Mouse (Mus musculus) limb, embryonic 12.5 days (tissue): ENCODE results near the gene Pdcd4. TPM values are rescaled to one million over a fixed set of nuclear protein-coding genes. Genes with fewer than 3 reads are reported as not detected.
"Not testable (repeated sequence)": the region's sequence is repeated elsewhere in the genome, so short reads cannot be mapped to it uniquely, and the experiment has no call there.

Experiments used
- ATAC-seq: fragments of 200-750 bp; cut with Nextera tagmentation; 2 replicates; pipeline ENCODE4 v1.8.0; 2017; ENCODE audit warnings: low read depth, moderate TSS enrichment; ENCODE audit not compliant: insufficient number of reproducible peaks, insufficient read depth, low FRiP score, low TSS enrichment
- H3K27ac ChIP-seq: fragments of 300-500 bp; sonication (generic); 2 replicates; pipeline ENCODE4 v1.5.1; 2016; ENCODE audit warnings: mild to moderate bottlenecking, moderate library complexity
- H3K27me3 ChIP-seq: fragments of 300-500 bp; sonication (generic); 2 replicates; pipeline ENCODE4 v1.6.1; 2016; ENCODE audit warnings: mild to moderate bottlenecking, moderate library complexity
- H3K36me3 ChIP-seq: fragments of 300-500 bp; sonication (generic); 2 replicates; pipeline ENCODE4 v1.6.1; 2016; ENCODE audit warnings: mild to moderate bottlenecking, moderate library complexity
- H3K4me1 ChIP-seq: fragments of 300-500 bp; sonication (generic); replicated peaks from 2 replicates; pipeline ENCODE4 v1.6.1; 2016
- H3K4me2 ChIP-seq: fragments of 300-500 bp; sonication (generic); 2 replicates; pipeline ENCODE4 v1.6.1; 2016; ENCODE audit warnings: mild to moderate bottlenecking, moderate library complexity
- H3K4me3 ChIP-seq: fragments of 300-500 bp; sonication (generic); replicated peaks from 2 replicates; pipeline ENCODE4 v1.5.1; 2016; ENCODE audit warnings: mild to moderate bottlenecking
- H3K9ac ChIP-seq: fragments of 300-500 bp; sonication (generic); replicated peaks from 2 replicates; pipeline ENCODE4 v1.6.1; 2016; ENCODE audit warnings: mild to moderate bottlenecking, moderate library complexity
- H3K9me3 ChIP-seq: fragments of 300-500 bp; sonication (generic); 2 replicates; pipeline ENCODE4 v1.6.1; 2016; ENCODE audit warnings: mild to moderate bottlenecking, moderate library complexity
- WGBS: fragments of 180-500 bp; shearing (Covaris S2); methylation state at CpG from one replicate; pipeline ENCODE4 v1.1.7; 2016; 5-methylcytosine and 5-hydroxymethylcytosine counted together
- polyA plus RNA-seq: library from polyadenylated mRNA; unstranded; fragments of >200 nt; fragmentation: Nextera tagmentation; extraction: Ambion mirVana; gene quantifications from 2 replicates; pipeline ENCODE4 v1.2.1, GENCODE M21; 2016

Pdcd4 gene
- polyA plus RNA-seq, 1 experiment from 2014 or later, result 107 TPM

DNA sequence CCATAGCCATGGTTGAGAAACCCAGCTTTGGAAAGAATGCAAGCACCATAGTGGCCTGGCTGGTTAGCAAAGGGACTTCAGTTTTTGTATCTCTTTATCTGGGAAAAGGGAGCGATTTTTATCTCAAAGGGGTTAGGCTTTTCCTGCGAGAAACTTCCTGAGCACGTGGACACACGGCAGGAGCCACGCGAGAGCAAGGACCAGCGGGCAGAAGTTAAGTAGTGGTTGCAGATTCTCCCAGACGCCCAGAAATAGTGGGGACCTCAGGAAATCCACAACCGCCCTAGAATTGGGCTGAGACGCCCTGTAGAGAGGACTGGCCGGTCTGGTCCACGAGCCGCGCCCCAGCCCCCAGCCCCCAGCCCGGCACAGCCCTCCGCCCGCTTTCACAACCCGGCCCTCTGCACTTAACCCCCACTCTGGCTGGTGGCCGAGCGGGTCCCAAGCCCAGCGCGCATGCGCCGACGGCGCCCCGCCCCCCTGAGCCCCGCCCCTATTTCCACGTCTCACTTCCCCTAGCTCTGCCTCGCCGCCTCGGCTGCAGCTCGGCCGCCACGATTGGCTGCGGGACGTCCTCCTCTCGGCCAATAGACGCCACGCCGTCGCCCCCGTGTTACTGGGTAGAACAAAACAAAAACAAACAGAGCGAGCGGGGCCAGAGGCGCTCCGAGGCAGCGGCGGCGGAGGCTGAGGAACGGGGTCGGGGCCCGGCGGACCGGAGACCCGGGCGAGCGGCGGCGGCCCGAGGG is 10.9 kb downstream of the Pdcd4 start:
- peaks cover 33% of the 10 kb centered on the region for H3K4me1 ChIP-seq
- WGBS, result under 1% methylated on average over 61 of the region's 61 CpGs
- peak overlapping the region; percentile 97 for H3K9ac ChIP-seq
- H3K27ac ChIP-seq, result peak overlapping the region; percentile 90
- ATAC-seq, result peak; percentile 98
- peak overlapping the region; percentile 98 for H3K4me3 ChIP-seq
- H3K9me3 ChIP-seq, result no peaks in the 10 kb centered on the region
- peak overlapping the region; percentile 68 for H3K4me2 ChIP-seq
- H3K27me3 ChIP-seq, result no peaks in the 10 kb centered on the region
- H3K36me3 ChIP-seq, result no peaks in the 10 kb centered on the region

DNA sequence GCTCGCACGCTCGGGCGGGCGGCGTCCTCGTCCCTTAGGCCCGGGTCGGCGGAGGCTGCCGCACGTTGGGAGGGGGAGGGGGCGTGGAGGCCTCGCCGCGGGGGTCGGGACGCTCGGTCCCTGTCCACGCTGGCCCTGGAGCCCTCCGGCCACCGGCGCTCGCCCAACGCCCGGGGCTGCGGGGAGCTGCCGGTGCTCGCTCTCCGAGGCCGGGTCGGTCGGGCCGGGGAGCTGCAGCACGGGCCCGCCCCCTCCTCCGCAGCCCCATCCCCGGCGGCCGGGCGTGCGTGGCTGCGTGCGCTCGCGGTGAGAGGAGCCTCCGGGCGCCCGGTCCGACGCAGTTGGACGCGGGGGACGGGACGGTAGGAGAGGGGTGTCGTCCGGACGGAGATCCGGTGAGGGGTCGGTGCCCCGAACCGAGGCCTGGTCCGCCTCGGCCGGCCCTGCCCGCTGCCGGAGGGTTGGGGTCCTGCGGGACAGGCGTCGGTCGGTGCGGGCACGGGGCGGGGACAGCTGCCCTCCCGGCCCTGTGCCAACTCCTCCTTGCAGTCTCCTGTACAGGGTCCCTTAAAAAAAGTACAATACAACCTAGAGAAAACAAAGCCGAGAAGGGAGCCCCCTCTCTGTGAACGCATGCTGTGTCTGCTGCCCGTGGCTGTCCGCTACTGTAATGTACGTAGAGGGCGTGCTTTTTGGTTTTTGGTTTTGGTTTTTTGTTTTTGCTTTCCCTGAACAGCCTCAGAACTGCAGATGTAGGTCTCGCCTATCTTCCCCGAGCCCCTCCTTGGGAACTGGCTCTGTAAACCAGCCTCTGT is 11.7 kb downstream of the Pdcd4 start:
- H3K9me3 ChIP-seq, result no peaks in the 10 kb centered on the region
- WGBS, result under 1% methylated on average over 78 of the region's 83 CpGs
- peak overlapping the region; percentile 62 for H3K4me2 ChIP-seq
- H3K4me1 ChIP-seq, result peaks cover 33% of the 10 kb centered on the region
- H3K9ac ChIP-seq, result peak overlapping the region; percentile 97
- H3K27me3 ChIP-seq, result no peaks in the 10 kb centered on the region
- peak overlapping the region; percentile 98 for H3K4me3 ChIP-seq
- 0 out of 2 replicates have a peak, but pooled peaks cover 4% of the 10 kb centered on the region for H3K36me3 ChIP-seq
- peak; percentile 72 for ATAC-seq
- H3K27ac ChIP-seq, result peak overlapping the region; percentile 90

DNA sequence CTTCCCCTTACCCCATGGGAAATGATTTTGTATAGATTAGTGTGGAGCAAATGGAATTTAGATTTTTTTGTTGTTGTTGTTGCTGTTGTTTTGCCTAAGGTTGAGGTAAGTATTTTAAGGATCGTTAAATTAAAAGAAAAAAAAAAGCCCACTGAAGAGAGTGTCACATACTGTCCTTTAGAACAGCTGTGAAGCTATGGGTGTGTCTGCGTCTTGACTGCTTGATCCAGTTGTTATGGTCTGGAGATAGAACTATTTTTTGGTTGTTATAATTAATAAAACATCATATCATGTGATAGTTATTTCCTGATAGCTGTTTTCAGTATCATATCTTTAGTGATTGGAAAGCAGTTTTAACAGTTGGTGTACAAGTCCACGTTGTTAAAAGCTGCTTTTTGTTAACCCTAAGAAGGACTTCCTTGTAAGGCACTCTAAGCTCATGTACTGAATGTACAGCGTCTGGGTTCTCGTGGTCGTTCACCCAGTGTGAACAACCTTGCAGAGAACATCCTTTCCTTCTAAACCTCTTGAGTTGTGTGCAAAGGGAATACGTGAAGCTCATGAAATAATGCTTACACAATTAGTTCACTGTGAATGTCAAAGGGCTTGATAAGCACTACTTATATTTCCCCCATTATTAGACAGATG is 12.9 kb downstream of the Pdcd4 start:
- H3K4me1 ChIP-seq, result peaks cover 33% of the 10 kb centered on the region
- H3K27me3 ChIP-seq, result no peaks in the 10 kb centered on the region
- peak overlapping the region; percentile 98 for H3K4me3 ChIP-seq
- no peak overlapping the region for H3K9ac ChIP-seq
- H3K36me3 ChIP-seq, result peaks cover 14% of the 10 kb centered on the region
- 79% methylated on average over 7 of the region's 7 CpGs for WGBS
- no peak for ATAC-seq
- peak overlapping the region; percentile 62 for H3K4me2 ChIP-seq
- H3K9me3 ChIP-seq, result no peaks in the 10 kb centered on the region
- H3K27ac ChIP-seq, result no peak overlapping the region

DNA sequence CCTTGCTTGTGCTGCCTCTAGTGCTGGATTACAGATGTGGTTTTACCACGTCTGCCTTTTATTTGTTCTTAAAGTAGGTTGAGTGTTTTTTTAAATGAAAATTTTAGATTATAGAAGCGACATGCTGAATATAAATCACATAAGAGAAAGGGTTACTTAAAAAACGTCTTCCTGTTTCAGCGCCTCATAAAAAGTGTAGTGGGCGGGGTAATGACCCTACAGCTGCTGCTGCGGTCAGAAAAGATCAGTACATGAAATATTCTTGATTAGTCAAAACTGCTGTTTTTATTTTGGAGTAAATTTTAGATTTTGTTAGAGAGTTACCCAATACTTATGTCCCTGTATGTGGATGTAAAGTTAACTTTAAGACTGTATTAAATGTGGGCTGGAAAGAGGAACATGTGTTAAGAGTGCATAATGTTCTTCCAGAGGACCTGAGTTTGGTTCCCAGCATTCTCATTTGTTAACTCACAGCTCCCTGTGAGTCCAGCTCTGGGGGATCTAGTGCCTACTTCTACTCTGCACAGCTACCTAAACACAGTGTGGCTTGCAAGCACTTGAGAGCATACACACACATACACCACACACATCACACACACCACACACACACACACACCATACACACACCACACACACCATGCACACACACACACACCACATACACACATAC is 14.1 kb downstream of the Pdcd4 start:
- H3K9ac ChIP-seq, result no peak overlapping the region
- peaks cover 22% of the 10 kb centered on the region for H3K36me3 ChIP-seq
- H3K4me1 ChIP-seq, result peaks cover 30% of the 10 kb centered on the region
- no peaks in the 10 kb centered on the region for H3K9me3 ChIP-seq
- 32% methylated on average over 6 of the region's 6 CpGs for WGBS
- peak overlapping the region; percentile 35; the same call in 1 of the 2 replicates for H3K27ac ChIP-seq
- peak overlapping the region; percentile 62 for H3K4me2 ChIP-seq
- no peaks in the 10 kb centered on the region for H3K27me3 ChIP-seq
- no peak for ATAC-seq
- no peak overlapping the region for H3K4me3 ChIP-seq

DNA sequence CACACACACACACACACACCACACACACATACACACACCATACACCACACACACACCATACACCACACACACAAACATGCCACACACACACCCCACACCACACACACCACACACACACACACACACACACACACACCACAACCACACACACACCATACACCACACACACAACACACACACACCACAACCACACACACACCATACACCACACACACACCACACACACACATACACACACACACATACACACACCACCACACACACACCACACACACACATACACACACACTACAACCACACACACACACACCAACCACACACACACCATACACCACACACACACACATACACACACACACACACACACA is 14.7 kb downstream of the Pdcd4 start:
- H3K27me3 ChIP-seq, ATAC-seq, H3K4me3 ChIP-seq, H3K9me3 ChIP-seq, H3K9ac ChIP-seq, H3K4me2 ChIP-seq: not testable (repeated sequence)
- Histone ChIP-seq H3K36me3 (peaks cover 25% of the 10 kb centered on the region), H3K4me1 (peaks cover 30% of the 10 kb centered on the region), H3K27ac (peak overlapping the region; percentile 35; the same call in 1 of the 2 replicates)

DNA sequence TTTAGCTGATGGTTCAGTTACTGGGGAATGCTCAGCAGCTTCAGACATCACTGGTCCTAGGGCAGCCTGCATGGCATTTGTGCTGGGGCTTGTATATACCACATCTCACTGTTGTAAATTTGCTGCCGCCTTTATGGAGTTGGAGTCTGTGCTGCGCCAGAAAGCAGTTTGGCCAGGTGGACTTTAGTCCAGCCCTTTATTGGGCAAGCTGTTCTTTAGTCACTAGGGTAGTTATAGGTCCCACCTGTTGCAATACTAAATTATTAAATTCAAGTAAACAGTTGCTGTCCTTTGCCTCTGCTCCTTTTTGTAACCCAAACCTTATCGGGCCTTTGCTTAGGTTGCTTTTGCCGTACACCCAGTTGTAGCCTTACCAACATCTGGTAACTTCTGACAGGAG is 22.9 kb downstream of the Pdcd4 start:
- Histone ChIP-seq H3K27me3 (no peaks in the 10 kb centered on the region), H3K4me1 (no peaks in the 10 kb centered on the region), H3K9me3 (no peaks in the 10 kb centered on the region), H3K36me3 (peaks cover 86% of the 10 kb centered on the region), H3K4me2 (no peak overlapping the region), H3K9ac (no peak overlapping the region), H3K27ac (no peak overlapping the region), H3K4me3 (no peak overlapping the region)
- no peak for ATAC-seq
- 87% methylated on average over 4 of the region's 4 CpGs for WGBS

DNA sequence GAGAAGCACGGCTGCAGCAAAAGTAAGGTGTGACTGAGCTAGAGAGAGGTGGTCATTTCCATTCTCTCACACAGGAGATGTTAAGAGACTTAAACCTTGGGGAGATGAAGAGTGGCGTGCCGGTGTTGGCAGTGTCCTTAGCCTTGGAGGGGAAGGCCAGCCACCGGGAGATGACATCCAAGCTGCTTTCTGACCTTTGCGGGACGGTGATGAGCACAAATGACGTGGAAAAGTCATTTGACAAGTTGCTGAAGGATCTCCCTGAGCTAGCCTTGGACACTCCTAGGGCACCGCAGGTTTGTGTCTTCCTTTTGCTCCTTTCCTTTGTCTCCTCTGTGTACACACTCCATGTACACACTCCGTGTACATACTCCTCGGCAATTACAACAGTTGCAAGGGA is 27.5 kb downstream of the Pdcd4 start:
- WGBS, result 91% methylated on average over 10 of the region's 10 CpGs
- H3K9me3 ChIP-seq, result no peaks in the 10 kb centered on the region
- H3K4me1 ChIP-seq, result no peaks in the 10 kb centered on the region
- no peak overlapping the region for H3K4me3 ChIP-seq
- no peak overlapping the region for H3K9ac ChIP-seq
- no peak overlapping the region for H3K4me2 ChIP-seq
- H3K27me3 ChIP-seq, result no peaks in the 10 kb centered on the region
- H3K36me3 ChIP-seq, result peaks cover 84% of the 10 kb centered on the region
- no peak overlapping the region for H3K27ac ChIP-seq
- ATAC-seq, result no peak

DNA sequence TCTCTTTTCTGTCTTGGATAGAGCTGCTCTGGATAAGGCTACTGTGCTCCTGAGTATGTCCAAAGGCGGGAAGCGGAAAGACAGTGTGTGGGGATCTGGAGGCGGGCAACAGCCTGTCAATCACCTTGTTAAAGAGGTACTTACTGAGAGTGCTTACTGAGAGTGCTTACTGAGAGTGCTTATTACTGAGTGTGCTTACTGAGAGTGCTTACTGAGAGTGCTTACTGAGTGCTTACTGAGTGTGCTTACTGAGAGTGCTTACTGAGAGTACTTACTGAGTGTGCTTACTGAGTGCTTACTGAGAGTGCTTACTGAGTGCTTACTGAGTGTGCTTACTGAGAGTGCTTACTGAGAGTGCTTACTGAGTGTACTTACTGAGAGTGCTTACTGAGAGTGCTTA is 30.0 kb downstream of the Pdcd4 start:
- not testable (repeated sequence) for H3K27ac ChIP-seq, H3K9ac ChIP-seq, H3K4me2 ChIP-seq, H3K27me3 ChIP-seq, ATAC-seq, H3K4me3 ChIP-seq, H3K4me1 ChIP-seq, H3K9me3 ChIP-seq
- H3K36me3 ChIP-seq, result peaks cover 79% of the 10 kb centered on the region
- WGBS, result 92% methylated on average over 3 of the region's 3 CpGs

DNA sequence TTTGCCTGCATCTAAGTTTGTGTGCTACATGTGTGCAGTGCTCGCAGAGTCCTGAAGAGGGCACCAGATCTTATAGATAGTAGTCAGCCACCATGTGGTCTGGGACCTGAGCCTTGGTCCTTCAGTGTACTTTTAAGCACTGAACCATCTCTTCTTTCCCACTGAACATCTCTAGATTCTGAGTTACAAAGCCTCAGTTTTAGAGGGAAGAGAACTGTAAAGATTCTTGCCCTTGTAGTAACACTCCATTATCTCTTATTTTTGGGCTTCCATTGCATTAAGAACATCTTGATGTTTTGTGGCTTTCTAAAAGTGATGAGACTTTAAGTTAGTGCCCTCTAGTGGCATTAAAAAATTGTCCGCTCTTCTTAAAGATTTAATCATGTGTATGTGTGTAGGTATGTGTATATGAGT is 33.3 kb downstream of the Pdcd4 start:
- Histone ChIP-seq H3K9me3 (no peaks in the 10 kb centered on the region), H3K4me1 (no peaks in the 10 kb centered on the region), H3K9ac (no peak overlapping the region), H3K27ac (no peak overlapping the region), H3K36me3 (peaks cover 73% of the 10 kb centered on the region), H3K4me2 (no peak overlapping the region), H3K27me3 (no peaks in the 10 kb centered on the region), H3K4me3 (no peak overlapping the region)
- ATAC-seq, result no peak
- 87% methylated on average over 2 of the region's 2 CpGs for whole genome bisulfite sequencing

DNA sequence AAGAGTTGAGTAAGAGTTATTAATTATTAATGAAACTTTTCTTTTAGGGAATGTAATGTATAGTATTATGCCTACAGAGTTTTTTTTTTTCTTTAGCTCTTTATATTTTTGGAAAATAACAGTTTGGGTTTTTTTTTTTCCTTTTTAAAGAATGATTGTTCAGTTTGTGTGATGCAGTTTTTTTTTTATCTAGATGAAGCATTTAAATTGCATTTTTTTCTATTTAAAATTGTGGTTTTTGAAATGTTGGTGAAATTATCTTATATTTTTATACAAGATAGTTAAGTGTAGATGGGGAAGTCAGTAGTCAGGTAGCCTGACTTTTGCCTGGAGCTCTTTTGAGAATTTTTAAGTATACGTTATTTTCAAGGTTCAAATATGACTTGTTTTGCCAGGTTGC is 34.7 kb downstream of the Pdcd4 start:
- 89% methylated on average over 1 of the region's 1 CpGs for WGBS
- H3K27me3 ChIP-seq, result no peaks in the 10 kb centered on the region

DNA sequence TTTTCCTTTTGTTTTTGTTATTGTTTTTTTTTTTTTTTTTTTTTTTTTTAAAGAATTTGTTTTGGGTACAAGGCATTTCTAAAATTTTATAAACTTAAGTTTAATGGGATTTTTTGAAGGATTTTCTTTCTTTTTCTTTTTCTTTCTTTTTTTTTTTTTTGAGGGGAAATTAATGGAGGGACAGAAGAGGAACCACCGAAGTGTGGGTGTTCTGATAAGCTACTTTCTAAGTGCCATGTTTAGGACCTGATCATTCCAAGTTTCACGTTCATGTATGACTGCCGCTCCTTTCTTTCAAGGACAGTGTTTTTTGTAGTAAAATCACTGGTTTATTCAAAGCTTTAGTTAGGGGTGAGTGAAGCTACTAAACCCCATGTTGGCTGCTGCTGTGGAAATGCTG is 37.2 kb downstream of the Pdcd4 start:
- peaks cover 75% of the 10 kb centered on the region for H3K36me3 ChIP-seq
- no peaks in the 10 kb centered on the region for H3K9me3 ChIP-seq
- H3K4me1 ChIP-seq, result no peaks in the 10 kb centered on the region
- no peak for ATAC-seq
- 92% methylated on average over 3 of the region's 3 CpGs for WGBS
- no peak overlapping the region for H3K4me2 ChIP-seq
- H3K9ac ChIP-seq, result no peak overlapping the region
- no peak overlapping the region for H3K27ac ChIP-seq
- no peak overlapping the region for H3K4me3 ChIP-seq
- H3K27me3 ChIP-seq, result no peaks in the 10 kb centered on the region

More for the DNA sequence above, 34.7 kb downstream of the Pdcd4 start:
- Histone ChIP-seq H3K4me1 (no peaks in the 10 kb centered on the region), H3K36me3 (peaks cover 73% of the 10 kb centered on the region), H3K27ac (no peak overlapping the region), H3K9me3 (no peaks in the 10 kb centered on the region), H3K4me2 (no peak overlapping the region), H3K9ac (no peak overlapping the region), H3K4me3 (no peak overlapping the region)
- ATAC-seq, result no peak
